Mouse (Mus musculus) testis, adult 2 months (tissue): ENCODE measurements around the gene Igfbp2.

Source experiments
- CTCF ChIP-seq: fragments of 200-500 bp; IDR thresholded peaks from 2 replicates; pipeline ENCODE4 v1.5.1; 2012; ENCODE audit warnings: low read depth, mild to moderate bottlenecking, inconsistent platforms, low read length, moderate library complexity; ENCODE audit not compliant: control insufficient read depth, insufficient read depth, insufficient replicate concordance
- POLR2A ChIP-seq: fragments of 200-500 bp; IDR thresholded peaks from 2 replicates; pipeline ENCODE4 v1.6.1; 2012; ENCODE audit warnings: low read depth, mild to moderate bottlenecking, inconsistent platforms, low read length, moderate library complexity; ENCODE audit not compliant: control insufficient read depth

- no peak for TF ChIP-seq POLR2A
- no peak for TF ChIP-seq CTCF
Observed at GRCm38 (mm10) chr1:72839791-72840190, 15.5 kb downstream of the Igfbp2 start.
